Mouse (Mus musculus): Measurements from ENCODE around the gene Mapk8ip2.
A peak's percentile ranks its signal among the peaks of the same experiment; 100 is the strongest.
"Not testable (repeated sequence)": the region's sequence is repeated elsewhere in the genome, so short reads cannot be mapped to it uniquely, and the experiment has no call there.

The Mapk8ip2 gene

DNA sequence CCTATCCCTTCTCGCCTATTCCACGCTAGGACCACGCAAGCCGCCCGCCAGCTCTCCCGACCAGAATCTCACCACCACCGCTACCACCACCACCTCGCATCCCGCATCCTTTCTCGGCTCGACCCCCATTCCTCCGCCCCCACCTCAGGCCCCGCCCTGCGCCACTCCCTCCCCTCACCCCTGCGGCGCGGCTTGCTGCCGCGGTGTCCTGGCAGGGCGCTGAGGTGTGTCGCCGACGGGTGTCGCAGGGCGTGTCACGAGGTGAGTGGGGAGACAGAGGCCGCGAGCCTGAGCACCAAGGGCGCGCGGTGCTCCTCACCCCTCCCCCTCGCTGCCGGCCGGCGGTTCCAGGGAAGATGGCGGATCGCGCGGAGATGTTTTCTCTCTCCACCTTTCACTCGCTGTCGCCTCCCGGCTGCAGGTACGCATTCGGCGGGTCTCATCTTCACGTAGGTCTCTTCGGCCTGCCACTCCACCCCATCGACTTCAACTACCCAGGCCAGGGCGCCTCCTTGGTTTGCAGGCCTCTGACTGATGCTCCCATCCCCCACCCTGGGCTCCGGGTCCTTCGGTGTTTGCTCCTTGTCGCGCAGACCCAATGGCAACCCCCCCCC lies at the start of gene Mapk8ip2:
Gene Mapk8ip2 (plus strand): TSS at position 49 of the 614 bp plus-strand sequence.
- no peak for DNase-seq

- DNase-seq = no peak
Measured at GRCm38 (mm10) chr15:89404831-89405623, 48.7 kb upstream of the Mapk8ip2 start.

GRCm38 (mm10) chr15:89406691-89407090 lies 47.0 kb upstream of the Mapk8ip2 start:
- no peak for DNase-seq

- DNase-seq = no peak
Measured at GRCm38 (mm10) chr15:89410118-89410517, 43.6 kb upstream of the Mapk8ip2 start, which contains the start of gene Syce3. Gene Syce3 (minus strand): TSS chr15:89410503.

GRCm38 (mm10) chr15:89415282-89415681 lies 38.4 kb upstream of the Mapk8ip2 start:
- no peak for DNase-seq

DNA sequence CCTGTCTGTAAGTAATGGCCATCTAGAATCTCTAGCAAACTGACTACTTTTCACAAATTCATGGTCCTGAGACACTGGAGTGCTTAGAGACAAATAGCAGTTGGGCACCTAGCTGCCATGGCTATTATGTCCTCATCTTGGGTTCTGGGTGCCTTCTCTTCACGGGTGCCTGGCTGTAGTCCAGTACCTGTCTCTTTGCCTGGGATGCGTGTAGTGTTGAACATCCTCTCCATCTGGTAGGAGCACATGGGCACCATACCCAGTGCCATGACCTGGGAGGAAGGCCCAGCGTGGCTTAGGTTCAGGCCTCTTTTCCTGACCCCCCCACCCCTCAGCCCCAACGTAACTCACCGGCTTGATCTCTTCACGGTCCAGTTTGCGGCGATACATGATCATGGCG lies 31.8 kb upstream of the Mapk8ip2 start:
- DNase-seq = no peak

GRCm38 (mm10) chr15:89424621-89425020 lies 29.1 kb upstream of the Mapk8ip2 start:
- no peak for DNase-seq

DNA sequence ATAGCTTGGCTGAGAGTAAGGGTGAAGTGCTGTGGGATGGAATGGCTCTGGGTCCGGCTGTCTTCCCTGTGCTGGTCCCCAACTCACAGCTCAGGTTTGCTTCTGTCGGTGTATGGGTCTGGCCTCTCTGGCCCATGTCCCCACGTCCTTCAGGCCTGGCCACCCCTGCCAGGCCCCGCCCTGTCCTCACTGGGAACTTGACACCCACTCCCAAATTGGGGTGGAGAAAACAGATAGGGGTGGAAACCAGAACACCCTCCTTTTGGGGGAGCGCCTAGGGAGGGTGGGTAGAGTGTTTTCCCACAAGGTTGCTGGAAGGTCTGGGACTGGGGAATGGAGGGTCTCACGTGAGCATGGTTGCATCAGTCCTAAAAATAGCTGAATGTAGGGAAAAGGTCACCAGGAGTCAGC lies 28.0 kb upstream of the Mapk8ip2 start, which contains the start of gene Cpt1b:
Gene Cpt1b (minus strand): TSS at position 153 of the 411 bp plus-strand sequence.
- peak; percentile 56 for DNase-seq

- no peak for DNase-seq
Measured at GRCm38 (mm10) chr15:89426716-89427115, 27.0 kb upstream of the Mapk8ip2 start.

GRCm38 (mm10) chr15:89428136-89428790 lies 25.4 kb upstream of the Mapk8ip2 start:
- DNase-seq = no peak

DNA sequence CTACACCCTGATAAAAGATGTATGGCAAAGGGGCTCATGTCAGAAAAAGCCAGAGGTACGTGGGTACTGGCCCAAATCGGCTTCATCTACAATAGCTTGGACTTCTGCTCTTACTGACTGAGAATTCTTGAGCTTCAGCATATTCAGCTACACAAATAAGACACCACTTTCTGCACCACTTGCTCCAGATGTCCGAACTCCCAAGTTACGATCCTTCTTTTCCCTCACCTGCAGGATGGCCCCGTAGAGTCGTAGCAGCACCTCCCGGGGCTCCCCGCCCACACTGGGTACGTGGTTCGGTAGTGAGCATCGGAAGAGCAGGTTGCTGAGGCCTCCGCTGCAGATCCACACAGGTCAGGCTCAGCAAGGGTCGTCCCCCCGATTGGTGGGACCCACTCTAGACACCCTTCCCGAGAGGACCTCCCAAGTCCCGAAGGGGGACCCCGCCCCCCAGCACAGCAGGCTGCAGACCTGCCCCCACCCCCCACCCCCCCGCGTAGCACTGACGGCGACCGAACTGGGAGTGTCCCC lies 24.8 kb upstream of the Mapk8ip2 start:
- no peak for DNase-seq

- peak; percentile 94 for DNase-seq
Measured at GRCm38 (mm10) chr15:89429352-89430221, 24.1 kb upstream of the Mapk8ip2 start, which contains the start of the genes C730034F03Rik, Gm44502 and Chkb. Gene C730034F03Rik (plus strand): TSS chr15:89429589. Gene Gm44502 (minus strand): TSS chr15:89429696. Gene Chkb (minus strand): TSS chr15:89429908.

- no peak for DNase-seq
Measured at GRCm38 (mm10) chr15:89430341-89430740, 23.4 kb upstream of the Mapk8ip2 start.

- not testable (repeated sequence) for DNase-seq
Measured at GRCm38 (mm10) chr15:89430771-89431170, 22.9 kb upstream of the Mapk8ip2 start.

DNA sequence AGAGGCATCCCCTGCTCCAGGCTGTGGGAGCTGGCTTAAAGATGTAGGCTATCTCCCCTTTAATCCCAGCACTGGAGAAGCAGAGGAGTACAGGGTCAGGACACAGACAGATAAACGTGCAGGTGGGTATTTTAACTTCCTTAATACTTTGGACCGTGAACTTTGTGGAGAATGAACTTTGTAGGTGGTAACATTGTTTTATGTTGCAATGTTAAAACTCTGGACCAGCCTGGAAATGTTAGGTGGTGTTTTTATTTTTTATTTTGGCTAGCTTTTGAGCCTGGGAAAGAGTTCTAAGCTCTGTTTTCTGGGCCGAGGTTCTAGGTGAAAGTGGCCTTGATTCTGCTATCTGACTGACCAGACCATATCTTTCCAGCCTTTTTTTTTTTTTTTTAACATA lies 22.4 kb upstream of the Mapk8ip2 start:
- no peak for DNase-seq

- DNase-seq = no peak
Measured at GRCm38 (mm10) chr15:89431806-89432205, 21.9 kb upstream of the Mapk8ip2 start.

DNA sequence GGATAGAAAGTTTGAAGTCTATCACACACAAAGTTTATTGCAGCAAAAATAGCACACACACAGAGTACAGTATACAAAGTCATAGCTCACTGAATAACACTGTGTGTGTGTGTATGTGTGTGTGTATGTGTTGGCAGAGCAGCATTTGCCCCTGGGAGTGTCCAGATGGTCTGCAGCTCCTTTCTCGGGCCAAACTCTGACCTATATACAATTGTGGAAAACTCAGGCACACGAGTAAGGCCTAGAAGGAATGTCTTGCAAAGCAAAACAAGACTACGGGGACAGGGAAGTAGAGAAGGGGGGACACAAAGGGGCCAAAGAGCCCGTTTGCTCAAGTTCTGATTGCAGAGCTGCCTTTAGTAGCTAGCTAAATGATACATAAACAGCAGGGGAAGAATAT lies 20.8 kb upstream of the Mapk8ip2 start:
- no peak for DNase-seq

GRCm38 (mm10) chr15:89434136-89434535 lies 19.6 kb upstream of the Mapk8ip2 start:
- DNase-seq = no peak

DNA sequence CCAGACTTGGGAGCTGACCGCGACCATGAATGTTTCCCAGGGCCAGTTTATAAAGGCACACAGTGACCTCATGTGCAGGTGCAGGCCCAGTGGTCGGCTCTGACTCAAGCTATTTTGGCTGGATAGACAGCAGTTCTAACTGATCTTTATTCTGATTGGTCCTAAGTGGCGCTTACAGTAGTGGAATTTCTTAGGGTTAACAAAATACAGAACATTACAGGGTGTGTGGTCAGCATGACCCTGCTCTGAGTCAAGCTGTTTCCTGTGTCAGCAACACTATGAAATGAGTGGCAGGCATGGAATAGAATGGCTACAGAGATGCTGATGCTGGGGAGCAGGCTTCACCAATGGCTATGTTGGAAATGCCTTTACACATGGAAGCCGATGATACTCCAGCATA lies 17.8 kb upstream of the Mapk8ip2 start:
- no peak for DNase-seq

DNA sequence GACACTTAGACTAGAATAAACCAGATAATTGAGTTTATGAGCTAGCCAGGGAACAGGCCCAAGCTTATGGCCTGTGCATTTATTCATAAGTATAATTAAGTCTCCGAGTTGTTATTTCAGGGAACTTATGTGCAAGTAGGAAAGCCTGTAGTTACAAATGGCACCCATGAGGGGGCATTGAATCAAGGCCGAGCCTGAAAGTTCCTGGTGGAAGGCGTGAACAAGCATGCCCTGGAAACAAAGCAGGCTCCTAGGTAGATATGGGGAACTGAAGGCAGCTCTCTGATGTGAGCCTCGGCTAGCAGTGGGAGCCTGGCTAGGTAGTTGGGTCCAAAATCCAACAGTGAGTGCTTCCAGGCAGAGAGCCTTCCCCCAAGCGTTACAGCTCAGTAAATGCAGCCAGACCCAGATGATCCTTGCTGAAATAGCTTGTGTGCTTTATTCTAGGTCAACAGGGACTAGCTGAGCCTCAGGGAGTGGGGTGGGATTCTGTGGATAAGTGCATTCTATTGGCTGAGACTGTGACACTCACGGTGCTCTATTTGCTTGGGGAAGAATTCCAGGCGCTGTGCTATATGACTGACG lies 11.1 kb upstream of the Mapk8ip2 start:
- no peak for DNase-seq

Measured in kidney, postnatal 10 days (tissue).